Comparison of ENCODE assay signal across 19 mouse cellular contexts in the genomic region with DNA sequence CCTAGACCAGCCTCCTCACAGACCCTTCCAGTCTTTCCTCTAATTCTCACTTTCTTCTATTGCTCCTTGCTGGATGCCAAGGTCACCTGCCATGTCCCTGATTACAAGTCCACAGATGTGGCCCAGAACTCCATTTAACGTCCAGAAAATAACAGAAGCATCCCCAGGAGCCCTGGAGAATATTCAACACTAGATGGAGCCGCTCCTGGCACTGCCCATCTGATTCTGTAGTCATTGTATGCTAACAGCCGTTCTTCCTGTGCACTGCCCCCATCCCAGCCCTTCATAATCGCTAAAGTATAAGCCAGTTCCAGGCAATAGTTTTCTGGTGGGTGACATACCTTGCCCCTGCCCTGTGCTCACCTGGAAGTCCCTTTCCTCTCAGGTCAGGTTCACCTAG.
A peak's percentile ranks its signal among the peaks of the same experiment; 100 is the strongest.
DNase-seq lines count a peak whose midpoint lies in the region; ATAC-seq and TF ChIP-seq lines count a peak whose summit lies in the region.
"Had no signal": no experiment of that assay in that cellular context is flagged by ENCODE, and none has a peak within 500 bp of the region (broad histone marks: within the 10 kb centered on the region; RNA-seq: fewer than 3 reads in every experiment).

No protein-coding gene starts in this region.

- H3K4me2 ChIP-seq in midbrain, postnatal 0 days (ENCODE audit: low read depth, low read length, poor library complexity, severe bottlenecking): no peak overlapping the region
- no peak overlapping the region for H3K4me2 ChIP-seq in midbrain, embryonic 16.5 days (ENCODE audit: low read length)
- H3K4me2 ChIP-seq: forebrain, embryonic 13.5 days; heart, embryonic 12.5 days; hindbrain, embryonic 14.5 days; liver, embryonic 13.5 days had no signal

- intact Hi-C loops in gastrocnemius, adult 2 months (cut with DNase I): no loop called here

- no peak overlapping the region for H3K27ac ChIP-seq in gastrocnemius, adult 2 months
- H3K27ac ChIP-seq in layer of hippocampus, adult 2 months: peak overlapping the region; percentile 80
- no peak overlapping the region for H3K27ac ChIP-seq in midbrain, postnatal 0 days (ENCODE audit: low read depth, low read length)
- H3K27ac ChIP-seq in midbrain, embryonic 16.5 days (ENCODE audit: low read length): no peak overlapping the region
- H3K27ac ChIP-seq: forebrain, embryonic 13.5 days; hindbrain, embryonic 14.5 days had no signal

- WGBS in midbrain, postnatal 0 days: 67% methylated on average over 4 of the region's 4 CpGs
- 42% methylated on average over 4 of the region's 4 CpGs for WGBS in midbrain, embryonic 16.5 days

- 0 out of 2 replicates have a peak, but pooled peaks cover 2% of the 10 kb centered on the region for H3K4me1 ChIP-seq in midbrain, postnatal 0 days (ENCODE audit: insufficient read depth, low read length)
- no peaks in the 10 kb centered on the region for H3K4me1 ChIP-seq in midbrain, embryonic 16.5 days (ENCODE audit: control insufficient read depth, insufficient read depth, low read length)
- H3K4me1 ChIP-seq: forebrain, embryonic 13.5 days; megakaryocyte, embryonic 14.5 days had no signal

- TF ChIP-seq CTCF in gastrocnemius, adult 2 months (IDR thresholded peaks at IDR 0.05): peak; percentile 26; the same call in 1 of the 2 replicates
- peak; percentile 61 for TF ChIP-seq CTCF in layer of hippocampus, adult 2 months (conservative IDR thresholded peaks at IDR 0.05)
- peak; percentile 38; the same call in 1 of the 2 replicates for TF ChIP-seq CTCF in midbrain, postnatal 0 days (IDR thresholded peaks at IDR 0.05)

- no peak overlapping the region for H3K9ac ChIP-seq in midbrain, postnatal 0 days (replicated peaks; ENCODE audit: low read length, poor library complexity, severe bottlenecking)
- no peak overlapping the region for H3K9ac ChIP-seq in midbrain, embryonic 16.5 days (ENCODE audit: low read depth, low read length)
- H3K9ac ChIP-seq: forebrain, embryonic 13.5 days; heart, embryonic 12.5 days; hindbrain, embryonic 14.5 days; liver, embryonic 13.5 days had no signal

- no peaks in the 10 kb centered on the region for H3K36me3 ChIP-seq in midbrain, postnatal 0 days (ENCODE audit: insufficient read depth, low read length)
- H3K36me3 ChIP-seq in midbrain, embryonic 16.5 days (ENCODE audit: control insufficient read depth, insufficient read depth, low read length): no peaks in the 10 kb centered on the region
- H3K36me3 ChIP-seq: heart, embryonic 12.5 days; liver, embryonic 13.5 days had no signal

- no peaks in the 10 kb centered on the region for H3K9me3 ChIP-seq in midbrain, postnatal 0 days (ENCODE audit: low read length)
- no peaks in the 10 kb centered on the region for H3K9me3 ChIP-seq in midbrain, embryonic 16.5 days (replicated peaks; ENCODE audit: control insufficient read depth, low read length, poor library complexity, severe bottlenecking)
- H3K9me3 ChIP-seq: forebrain, embryonic 13.5 days; liver, embryonic 13.5 days; megakaryocyte, embryonic 14.5 days had no signal

- H3K4me3 ChIP-seq in gastrocnemius, adult 2 months: no peak overlapping the region
- no peak overlapping the region for H3K4me3 ChIP-seq in layer of hippocampus, adult 2 months
- H3K4me3 ChIP-seq in midbrain, postnatal 0 days (ENCODE audit: low read depth, low read length): no peak overlapping the region
- no peak overlapping the region for H3K4me3 ChIP-seq in midbrain, embryonic 16.5 days (ENCODE audit: low read depth, low read length)
- H3K4me3 ChIP-seq: forebrain, embryonic 13.5 days; heart, embryonic 12.5 days; liver, embryonic 13.5 days; megakaryocyte, embryonic 14.5 days had no signal

- DNase-seq in gastrocnemius, adult 2 months: no peak
- DNase-seq in gastrocnemius, adult 8-10 months (ENCODE audit: low spot score in 2 of 2): no peak
- DNase-seq in layer of hippocampus, adult 2 months (ENCODE audit: low spot score in 2 of 2): peak in 1 of 2 experiments; percentile 26
- DNase-seq in layer of hippocampus, adult 8-10 months (ENCODE audit: low spot score in 2 of 2): no peak
- DNase-seq in midbrain, postnatal 0 days (ENCODE audit: low spot score): peak; percentile 44
- DNase-seq in spleen, postnatal 10 days (ENCODE audit: low spot score in 2 of 2): no peak
- DNase-seq: adrenal gland, postnatal 10 days; cerebellum, adult 9-10 months; gastrocnemius, postnatal 14 days; kidney, adult 18-20 months; left cerebral cortex, postnatal 4 days; liver, embryonic 13.5 days; spleen, adult 18-20 months; thymus, postnatal 36 days had no signal

- no peak for ATAC-seq in midbrain, postnatal 0 days (ENCODE audit: low FRiP score)
- no peak for ATAC-seq in midbrain, embryonic 16.5 days
- ATAC-seq: forebrain, embryonic 13.5 days had no signal

- H3K27me3 ChIP-seq in midbrain, postnatal 0 days (ENCODE audit: insufficient read depth, low read length): no peaks in the 10 kb centered on the region
- H3K27me3 ChIP-seq in midbrain, embryonic 16.5 days (ENCODE audit: control insufficient read depth, insufficient read depth, low read depth, low read length): no peaks in the 10 kb centered on the region
- H3K27me3 ChIP-seq: forebrain, embryonic 13.5 days; heart, embryonic 12.5 days; liver, embryonic 13.5 days had no signal
